Mouse (Mus musculus) lung, adult 2 months (tissue): ENCODE results near the gene Gldc.
"Not testable (repeated sequence)": the region's sequence is repeated elsewhere in the genome, so short reads cannot be mapped to it uniquely, and the experiment has no call there.

Experiments
- CTCF ChIP-seq: fragments of 200-500 bp; IDR thresholded peaks from 2 replicates; pipeline ENCODE4 v1.5.1; 2011; ENCODE audit warnings: mild to moderate bottlenecking, low read length, control low read depth; ENCODE audit not compliant: insufficient read depth
- POLR2A ChIP-seq: fragments of 200-500 bp; IDR thresholded peaks from 2 replicates; pipeline ENCODE4 v1.6.1; 2011; ENCODE audit warnings: low read depth, mild to moderate bottlenecking, control low read depth, low read length, borderline replicate concordance; ENCODE audit errors: extremely low read depth

DNA sequence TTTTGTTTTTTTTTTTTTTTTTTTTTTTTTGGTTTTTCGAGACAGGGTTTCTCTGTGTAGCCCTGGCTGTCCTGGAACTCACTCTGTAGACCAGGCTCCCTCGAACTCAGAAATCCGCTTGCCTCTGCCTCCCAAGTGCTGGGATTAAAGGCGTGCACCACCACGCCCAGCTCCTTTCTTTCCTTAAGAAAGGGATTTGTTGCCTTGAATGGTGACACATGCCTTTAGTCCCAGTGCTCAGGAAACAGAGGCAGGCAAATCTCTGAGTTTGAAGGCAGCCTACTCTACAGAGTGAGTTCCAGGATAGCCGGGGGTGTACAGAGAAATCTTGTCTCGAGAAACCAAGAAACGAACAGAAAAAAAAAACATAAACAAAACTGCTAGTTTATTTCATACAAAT is 33.8 kb upstream of the Gldc start:
- TF ChIP-seq POLR2A, CTCF: not testable (repeated sequence)
